Mouse (Mus musculus): Measurements from ENCODE around the gene Ldlrap1. TPM values are rescaled to one million over a fixed set of nuclear protein-coding genes. Genes with fewer than 3 reads are reported as not detected.

Ldlrap1 gene
- total and polyA plus RNA-seq, 2 experiments from 2014 or later, result 1.7 to 2.3 TPM

DNA sequence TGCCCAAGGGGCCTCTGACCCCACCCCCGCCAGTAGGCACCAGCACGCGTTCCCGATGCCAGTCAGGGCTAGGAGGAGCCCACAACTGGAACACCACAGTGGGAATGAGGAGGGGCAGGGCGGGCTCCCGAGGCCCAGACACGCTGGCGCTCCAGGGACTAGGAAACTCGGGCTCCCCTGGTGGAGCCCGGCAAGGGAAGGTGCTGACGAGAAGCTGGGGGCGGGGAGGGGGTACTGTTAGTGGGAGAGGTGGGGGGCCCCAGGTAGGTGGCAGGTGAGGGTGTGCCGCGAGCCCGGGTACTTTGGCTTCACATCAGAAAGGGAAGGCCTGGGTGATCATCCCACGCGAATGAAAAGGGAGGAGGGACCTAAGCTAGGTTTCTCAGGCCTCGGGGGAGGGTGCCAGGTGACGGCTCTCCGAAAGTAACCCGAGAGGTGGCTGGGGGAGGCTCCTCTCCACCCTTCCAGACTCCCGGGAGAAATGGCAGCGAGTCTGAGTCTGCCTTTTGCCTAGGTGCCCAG lies 859 bp downstream of the Ldlrap1 start:
- H3K27ac ChIP-seq (ENCODE audit: low read depth, low read length), result no peak overlapping the region
- H3K27me3 ChIP-seq (ENCODE audit: insufficient read depth, low read length), result peaks cover 14% of the 10 kb centered on the region; the same call in 1 of the 2 replicates
- peak overlapping the region; percentile 92 for H3K4me2 ChIP-seq (ENCODE audit: low read depth)
- DNase-seq (no peak), ATAC-seq (no peak)
- H3K9me3 ChIP-seq (ENCODE audit: low read length), result no peaks in the 10 kb centered on the region
- H3K4me3 ChIP-seq (ENCODE audit: low read depth, low read length), result peak overlapping the region; percentile 45
- TF ChIP-seq CTCF (IDR thresholded peaks at IDR 0.05; ENCODE audit: low read depth), result 0 out of 2 replicates have a peak, but pooled peaks have one; percentile 8
- 0 out of 2 replicates have a peak overlapping the region, but pooled peaks have one; percentile 43 for H3K9ac ChIP-seq
- 0 out of 2 replicates have a peak, but pooled peaks cover 5% of the 10 kb centered on the region for H3K4me1 ChIP-seq (ENCODE audit: insufficient read depth)
- 2% methylated on average over 23 of the region's 23 CpGs for WGBS
- no peaks in the 10 kb centered on the region for H3K36me3 ChIP-seq (ENCODE audit: insufficient read depth)

DNA sequence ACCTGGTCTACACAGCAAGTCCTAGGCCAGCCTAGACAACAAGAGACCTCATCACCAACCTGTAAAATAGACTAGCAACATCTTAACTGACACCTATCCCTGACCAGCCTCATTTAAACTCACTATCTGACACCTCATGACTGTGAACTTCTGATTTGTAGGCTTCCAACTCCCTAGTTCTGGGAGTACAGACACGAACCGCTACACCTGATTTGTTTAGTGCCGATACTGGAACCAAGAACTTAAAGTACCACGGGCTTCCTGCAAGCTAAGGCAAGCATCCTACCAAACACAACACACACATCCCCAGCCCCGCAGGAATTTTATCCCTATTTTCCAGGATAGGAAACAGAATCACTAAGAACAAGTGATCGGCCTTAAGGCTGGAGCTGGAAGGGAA lies 1.5 kb downstream of the Ldlrap1 start:
- DNase-seq (no peak), ATAC-seq (no peak)
- Histone ChIP-seq H3K27ac (ENCODE audit: low read depth, low read length) (no peak overlapping the region), H3K4me2 (ENCODE audit: low read depth) (no peak overlapping the region; the same call in 1 of the 2 replicates), H3K4me1 (ENCODE audit: insufficient read depth) (0 out of 2 replicates have a peak, but pooled peaks cover 5% of the 10 kb centered on the region), H3K9me3 (ENCODE audit: low read length) (no peaks in the 10 kb centered on the region), H3K4me3 (ENCODE audit: low read depth, low read length) (no peak overlapping the region), H3K9ac (no peak overlapping the region), H3K36me3 (ENCODE audit: insufficient read depth) (no peaks in the 10 kb centered on the region), H3K27me3 (ENCODE audit: insufficient read depth, low read length) (peaks cover 14% of the 10 kb centered on the region; the same call in 1 of the 2 replicates)
- TF ChIP-seq CTCF (IDR thresholded peaks at IDR 0.05; ENCODE audit: low read depth), result no peak
- WGBS, result 75% methylated on average over 6 of the region's 6 CpGs

DNA sequence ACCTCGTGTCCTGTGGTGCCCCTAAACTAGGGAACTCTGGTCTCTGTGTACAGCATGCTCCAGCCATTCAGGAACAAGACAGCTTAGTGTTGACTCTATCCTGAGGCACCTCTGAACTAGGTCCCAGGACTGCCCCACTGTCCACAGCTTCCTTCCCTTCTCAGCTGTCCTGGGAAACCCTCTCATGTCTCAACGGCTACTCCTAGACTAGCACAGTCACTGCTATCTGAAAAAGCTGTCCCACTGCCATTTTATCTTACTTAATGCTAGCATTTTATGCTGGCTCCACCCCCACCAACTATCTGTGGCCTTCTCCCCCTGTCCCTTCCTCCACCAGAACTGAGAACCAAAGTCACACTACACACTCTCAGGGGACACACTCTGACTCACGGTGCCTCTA lies 3.5 kb downstream of the Ldlrap1 start:
- Histone ChIP-seq H3K4me2 (ENCODE audit: low read depth) (no peak overlapping the region), H3K36me3 (ENCODE audit: insufficient read depth) (no peaks in the 10 kb centered on the region), H3K9me3 (ENCODE audit: low read length) (no peaks in the 10 kb centered on the region), H3K9ac (no peak overlapping the region), H3K27ac (ENCODE audit: low read depth, low read length) (no peak overlapping the region), H3K27me3 (ENCODE audit: insufficient read depth, low read length) (peaks cover 14% of the 10 kb centered on the region; the same call in 1 of the 2 replicates), H3K4me1 (ENCODE audit: insufficient read depth) (0 out of 2 replicates have a peak, but pooled peaks cover 5% of the 10 kb centered on the region), H3K4me3 (ENCODE audit: low read depth, low read length) (no peak overlapping the region)
- WGBS, result 80% methylated on average over 3 of the region's 3 CpGs
- ATAC-seq, result no peak
- DNase-seq, result no peak
- no peak for TF ChIP-seq CTCF (IDR thresholded peaks at IDR 0.05; ENCODE audit: low read depth)

DNA sequence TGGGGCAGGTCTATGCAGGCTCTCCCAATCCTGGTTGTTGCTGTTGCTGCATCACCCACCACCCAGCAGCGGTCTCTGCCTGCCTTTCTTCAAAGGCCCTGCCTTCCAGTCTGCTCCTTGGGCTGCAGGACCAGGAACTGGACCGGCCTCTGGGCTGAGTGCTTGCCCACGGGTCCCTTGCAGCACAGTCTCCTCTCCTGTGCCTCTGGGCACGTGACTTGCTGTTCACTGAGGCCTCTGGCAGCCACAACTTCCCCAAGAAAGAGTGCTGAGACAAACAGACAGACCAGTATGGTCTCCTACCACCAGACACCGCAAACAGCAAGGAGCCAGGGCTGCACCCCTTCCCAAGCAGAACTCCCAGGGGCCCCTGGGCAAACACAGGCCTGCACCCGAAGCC lies 5.5 kb downstream of the Ldlrap1 start:
- Histone ChIP-seq H3K27ac (ENCODE audit: low read depth, low read length) (no peak overlapping the region), H3K36me3 (ENCODE audit: insufficient read depth) (no peaks in the 10 kb centered on the region), H3K4me3 (ENCODE audit: low read depth, low read length) (no peak overlapping the region), H3K4me1 (ENCODE audit: insufficient read depth) (0 out of 2 replicates have a peak, but pooled peaks cover 3% of the 10 kb centered on the region), H3K4me2 (ENCODE audit: low read depth) (no peak overlapping the region), H3K9me3 (ENCODE audit: low read length) (no peaks in the 10 kb centered on the region), H3K27me3 (ENCODE audit: insufficient read depth, low read length) (0 out of 2 replicates have a peak, but pooled peaks cover under 1% of the 10 kb centered on the region), H3K9ac (no peak overlapping the region)
- WGBS, result 83% methylated on average over 6 of the region's 6 CpGs
- ATAC-seq (no peak), DNase-seq (no peak)
- no peak for TF ChIP-seq CTCF (IDR thresholded peaks at IDR 0.05; ENCODE audit: low read depth)

DNA sequence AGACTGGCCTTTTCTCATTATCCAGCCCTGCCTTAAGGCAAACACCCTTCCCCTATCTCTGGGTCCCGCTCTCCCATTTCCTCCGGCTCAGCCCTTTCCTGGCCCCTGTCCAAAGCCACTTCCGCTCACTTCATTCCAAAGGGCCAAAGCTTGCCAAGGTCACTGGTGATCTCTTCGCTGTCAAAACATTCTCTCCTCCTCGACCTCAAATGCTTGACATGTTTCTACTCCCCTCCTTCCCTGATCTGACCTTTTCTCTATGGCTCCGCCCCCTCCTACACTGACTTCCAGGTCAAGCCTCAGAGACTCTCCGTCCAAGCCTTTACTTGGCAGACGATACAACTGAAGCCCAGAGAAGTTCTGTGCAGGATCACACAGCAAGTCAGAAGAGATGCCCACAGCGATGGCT lies 7.0 kb downstream of the Ldlrap1 start:
- WGBS, result 57% methylated on average over 9 of the region's 9 CpGs
- no peak overlapping the region for H3K9ac ChIP-seq
- H3K27ac ChIP-seq (ENCODE audit: low read depth, low read length), result no peak overlapping the region
- H3K9me3 ChIP-seq (ENCODE audit: low read length), result no peaks in the 10 kb centered on the region
- no peaks in the 10 kb centered on the region for H3K36me3 ChIP-seq (ENCODE audit: insufficient read depth)
- no peak for TF ChIP-seq CTCF (IDR thresholded peaks at IDR 0.05; ENCODE audit: low read depth)
- no peak overlapping the region for H3K4me2 ChIP-seq (ENCODE audit: low read depth)
- DNase-seq (no peak), ATAC-seq (no peak)
- no peaks in the 10 kb centered on the region for H3K4me1 ChIP-seq (ENCODE audit: insufficient read depth)
- H3K27me3 ChIP-seq (ENCODE audit: insufficient read depth, low read length), result no peaks in the 10 kb centered on the region
- H3K4me3 ChIP-seq (ENCODE audit: low read depth, low read length), result no peak overlapping the region

DNA sequence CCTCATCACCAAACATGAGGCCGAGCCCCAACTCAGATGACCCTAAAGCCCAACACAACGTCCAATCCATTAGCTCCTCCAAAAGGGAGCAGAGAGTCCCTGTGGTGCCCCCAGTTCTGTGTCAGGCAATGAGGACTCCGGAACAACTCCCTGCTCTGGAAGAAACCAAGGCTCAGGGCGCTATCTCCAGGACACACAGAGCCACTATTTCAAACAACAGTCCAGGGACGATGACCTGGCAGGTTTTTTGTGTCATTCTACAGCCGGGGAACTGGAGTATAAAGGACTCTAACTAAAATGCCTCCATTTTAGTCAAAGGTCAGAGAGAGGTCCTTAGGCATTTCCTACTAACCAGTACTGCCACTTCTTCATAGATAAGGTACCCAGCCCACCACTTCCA lies 7.5 kb downstream of the Ldlrap1 start:
- no peak overlapping the region for H3K4me2 ChIP-seq (ENCODE audit: low read depth)
- TF ChIP-seq CTCF (IDR thresholded peaks at IDR 0.05; ENCODE audit: low read depth), result no peak
- ATAC-seq (no peak), DNase-seq (no peak)
- no peak overlapping the region for H3K27ac ChIP-seq (ENCODE audit: low read depth, low read length)
- no peaks in the 10 kb centered on the region for H3K36me3 ChIP-seq (ENCODE audit: insufficient read depth)
- no peaks in the 10 kb centered on the region for H3K27me3 ChIP-seq (ENCODE audit: insufficient read depth, low read length)
- H3K9me3 ChIP-seq (ENCODE audit: low read length), result no peaks in the 10 kb centered on the region
- H3K4me3 ChIP-seq (ENCODE audit: low read depth, low read length), result no peak overlapping the region
- WGBS, result 78% methylated on average over 6 of the region's 6 CpGs
- H3K9ac ChIP-seq, result no peak overlapping the region
- H3K4me1 ChIP-seq (ENCODE audit: insufficient read depth), result no peaks in the 10 kb centered on the region

DNA sequence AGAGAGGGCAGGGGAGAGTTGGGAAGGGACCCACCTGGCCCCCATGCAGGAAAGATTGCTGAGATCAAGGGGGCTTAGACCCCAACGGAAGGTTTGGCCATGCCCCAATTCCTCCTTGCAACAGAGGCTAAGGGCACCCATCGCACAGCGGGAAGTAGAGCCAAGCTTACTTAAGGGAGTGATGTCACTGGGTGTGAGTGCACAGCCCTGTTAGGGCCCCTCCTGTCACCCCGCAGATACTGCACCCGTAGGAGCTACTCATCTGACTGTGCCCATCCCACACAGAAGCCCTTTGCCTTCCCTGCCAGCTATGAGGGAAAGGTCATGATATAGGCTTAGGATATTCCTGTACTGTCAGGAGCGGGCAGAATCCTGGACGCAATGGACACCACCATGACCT lies 8.3 kb downstream of the Ldlrap1 start:
- no peak overlapping the region for H3K9ac ChIP-seq
- ATAC-seq (no peak), DNase-seq (no peak)
- H3K9me3 ChIP-seq (ENCODE audit: low read length), result no peaks in the 10 kb centered on the region
- no peaks in the 10 kb centered on the region for H3K27me3 ChIP-seq (ENCODE audit: insufficient read depth, low read length)
- 92% methylated on average over 7 of the region's 7 CpGs for WGBS
- no peak overlapping the region for H3K4me3 ChIP-seq (ENCODE audit: low read depth, low read length)
- no peak overlapping the region for H3K27ac ChIP-seq (ENCODE audit: low read depth, low read length)
- no peak for TF ChIP-seq CTCF (IDR thresholded peaks at IDR 0.05; ENCODE audit: low read depth)
- no peaks in the 10 kb centered on the region for H3K4me1 ChIP-seq (ENCODE audit: insufficient read depth)
- no peaks in the 10 kb centered on the region for H3K36me3 ChIP-seq (ENCODE audit: insufficient read depth)
- H3K4me2 ChIP-seq (ENCODE audit: low read depth), result no peak overlapping the region
